Mouse (Mus musculus): Measurements from ENCODE around the gene Lrp1.
"Not testable (repeated sequence)": the region's sequence is repeated elsewhere in the genome, so short reads cannot be mapped to it uniquely, and the experiment has no call there.

Lrp1 gene

DNA sequence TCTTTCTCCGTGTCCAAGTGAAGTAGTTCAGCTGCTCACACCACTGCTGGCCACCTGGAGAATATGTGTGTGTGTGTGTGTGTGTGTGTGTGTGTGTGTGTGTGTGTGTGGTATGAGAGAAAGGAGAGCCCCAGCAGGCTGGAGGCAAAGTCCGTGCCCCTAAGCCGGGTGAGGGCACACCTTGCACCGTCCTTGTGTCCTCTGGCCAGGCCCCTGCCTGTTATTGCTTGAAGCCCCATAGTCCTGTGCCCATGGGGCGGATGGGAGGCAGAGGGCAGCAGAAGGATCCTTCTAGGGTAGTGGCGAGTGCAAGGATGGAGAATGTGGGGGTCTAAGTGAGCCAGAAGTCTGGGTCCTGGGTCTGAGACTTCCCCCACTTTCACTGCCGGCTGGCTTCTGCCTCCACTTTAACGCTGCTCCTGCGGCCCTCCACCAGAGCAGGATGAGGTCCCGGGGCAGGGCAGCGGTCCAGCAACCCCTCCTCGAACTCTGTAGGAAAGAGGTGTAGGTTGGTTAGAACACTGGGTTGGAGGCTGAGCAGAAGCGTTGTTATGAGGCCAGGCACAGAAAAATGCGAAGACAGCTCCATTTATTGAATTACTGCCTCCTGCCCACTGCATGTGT, 40.5 kb upstream of the Lrp1 start:
- no peak for DNase-seq (ENCODE audit: low read depth, low spot score)
- no peaks in the 10 kb centered on the region for H3K27me3 ChIP-seq (ENCODE audit: control insufficient read depth, insufficient read depth, low read length, poor library complexity, severe bottlenecking)
- H3K36me3 ChIP-seq (ENCODE audit: control insufficient read depth, insufficient read depth, low read length, poor library complexity, severe bottlenecking) = peaks cover 15% of the 10 kb centered on the region

DNA sequence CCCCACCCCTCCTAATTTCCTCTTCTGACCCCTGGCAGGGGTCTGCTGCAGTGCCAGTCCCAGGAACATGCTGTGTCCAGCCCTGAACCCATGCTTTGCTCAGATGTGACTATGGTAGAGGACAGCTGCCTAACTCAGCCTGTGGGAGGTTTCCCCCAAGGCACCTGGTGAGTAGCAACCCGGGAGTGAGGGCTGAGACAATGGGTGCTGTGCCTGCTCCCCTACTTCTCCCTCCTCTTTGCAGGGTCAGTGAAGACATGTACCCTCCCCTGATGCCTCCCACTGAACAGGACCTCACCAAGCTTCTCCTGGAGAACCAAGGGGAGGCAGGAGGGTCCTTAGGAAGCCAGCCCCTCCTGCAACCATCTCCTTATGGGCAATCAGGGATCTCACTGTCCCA, 38.6 kb upstream of the Lrp1 start:
- Histone ChIP-seq H3K27me3 (ENCODE audit: control insufficient read depth, insufficient read depth, low read length, poor library complexity, severe bottlenecking) (no peaks in the 10 kb centered on the region), H3K36me3 (ENCODE audit: control insufficient read depth, insufficient read depth, low read length, poor library complexity, severe bottlenecking) (peaks cover 19% of the 10 kb centered on the region)
- DNase-seq (ENCODE audit: low read depth, low spot score) = no peak

GRCm38 (mm10) chr10:127658076-127658475, 37.1 kb upstream of the Lrp1 start:
- Histone ChIP-seq H3K27me3 (ENCODE audit: control insufficient read depth, insufficient read depth, low read length, poor library complexity, severe bottlenecking) (no peaks in the 10 kb centered on the region), H3K36me3 (ENCODE audit: control insufficient read depth, insufficient read depth, low read length, poor library complexity, severe bottlenecking) (peaks cover 23% of the 10 kb centered on the region)
- no peak for DNase-seq (ENCODE audit: low read depth, low spot score)

DNA sequence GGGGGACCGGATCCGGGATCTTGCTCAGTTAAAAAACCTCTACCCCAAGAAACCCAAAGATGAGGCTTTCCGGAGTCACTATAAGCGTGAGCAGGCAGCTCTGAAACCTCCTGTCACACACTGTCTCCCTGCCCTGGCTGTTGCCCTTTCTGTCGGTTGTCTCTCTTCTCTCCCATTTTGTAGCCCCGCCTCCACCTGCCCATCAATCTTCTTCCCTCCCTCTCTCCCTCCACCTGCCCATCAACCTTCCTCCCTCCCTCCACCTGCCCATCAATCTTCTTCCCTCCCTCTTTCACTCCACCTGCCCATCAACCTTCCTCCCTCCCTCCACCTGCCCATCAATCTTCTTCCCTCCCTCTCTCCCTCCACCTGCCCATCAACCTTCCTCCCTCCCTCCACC, 36.7 kb upstream of the Lrp1 start:
- H3K27me3 ChIP-seq (ENCODE audit: control insufficient read depth, insufficient read depth, low read length, poor library complexity, severe bottlenecking); DNase-seq (ENCODE audit: low read depth, low spot score): not testable (repeated sequence)
- H3K36me3 ChIP-seq (ENCODE audit: control insufficient read depth, insufficient read depth, low read length, poor library complexity, severe bottlenecking) = peaks cover 23% of the 10 kb centered on the region

DNA sequence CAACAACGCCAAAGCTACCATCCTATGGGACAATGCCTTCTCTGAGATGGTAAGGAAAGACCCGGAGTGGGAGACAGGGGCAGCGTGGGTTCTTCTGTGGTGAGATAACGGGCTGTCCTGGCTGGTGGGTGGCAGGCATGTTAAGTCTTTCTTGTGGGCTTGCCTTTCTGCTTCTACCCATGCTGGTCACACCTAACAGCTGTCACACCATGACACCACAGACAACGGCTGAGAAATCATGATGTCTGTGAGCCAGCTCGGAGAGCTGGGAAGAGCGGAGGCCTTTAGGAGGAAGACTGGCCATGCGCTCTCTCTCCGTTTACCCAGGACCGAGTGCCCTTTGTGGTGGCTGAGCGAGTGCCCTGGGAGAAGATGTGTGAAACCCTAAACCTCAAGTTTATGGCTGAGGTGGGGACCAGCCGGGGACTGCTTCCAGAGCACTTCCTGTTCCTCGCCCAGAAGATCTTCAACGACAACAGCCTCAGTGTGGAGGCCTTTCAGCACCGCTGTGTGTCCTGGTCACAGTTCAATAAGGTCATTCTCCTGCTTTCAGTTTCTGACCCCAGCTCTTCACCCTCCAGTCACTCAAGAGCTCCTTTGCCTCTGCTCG, 34.1 kb upstream of the Lrp1 start:
- peak; percentile 50 for DNase-seq (ENCODE audit: low read depth, low spot score)

GRCm38 (mm10) chr10:127652906-127653638, 32.1 kb upstream of the Lrp1 start:
- DNase-seq (ENCODE audit: low read depth, low spot score) = no peak
- Histone ChIP-seq H3K36me3 (ENCODE audit: control insufficient read depth, insufficient read depth, low read length, poor library complexity, severe bottlenecking) (peaks cover 23% of the 10 kb centered on the region), H3K27me3 (ENCODE audit: control insufficient read depth, insufficient read depth, low read length, poor library complexity, severe bottlenecking) (no peaks in the 10 kb centered on the region)

More for the DNA sequence above, 34.1 kb upstream of the Lrp1 start:
- Histone ChIP-seq H3K27me3 (ENCODE audit: control insufficient read depth, insufficient read depth, low read length, poor library complexity, severe bottlenecking) (no peaks in the 10 kb centered on the region), H3K36me3 (ENCODE audit: control insufficient read depth, insufficient read depth, low read length, poor library complexity, severe bottlenecking) (peaks cover 28% of the 10 kb centered on the region)

DNA sequence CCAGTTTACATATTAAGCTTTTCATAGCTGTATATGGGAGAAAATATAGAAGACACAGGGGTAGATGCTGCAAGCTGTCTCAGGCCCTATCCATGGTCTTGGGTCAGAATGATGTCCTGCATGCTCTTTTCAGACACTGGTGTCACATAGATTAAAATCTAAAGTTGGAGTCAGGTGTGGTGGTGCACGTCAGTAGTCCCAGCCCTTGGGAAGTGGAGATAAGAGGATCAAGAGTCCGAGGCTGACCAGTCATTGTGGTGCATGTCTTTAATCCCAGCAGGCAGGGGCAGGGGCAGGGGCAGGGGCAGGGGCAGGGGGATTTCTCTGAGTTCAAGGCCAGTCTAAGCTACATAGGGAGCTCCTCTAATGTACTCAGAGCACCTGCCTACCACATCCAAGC, 24.8 kb upstream of the Lrp1 start:
- Histone ChIP-seq H3K36me3 (ENCODE audit: control insufficient read depth, insufficient read depth, low read length, poor library complexity, severe bottlenecking) (peaks cover 11% of the 10 kb centered on the region), H3K27me3 (ENCODE audit: control insufficient read depth, insufficient read depth, low read length, poor library complexity, severe bottlenecking) (no peaks in the 10 kb centered on the region)
- no peak for DNase-seq (ENCODE audit: low read depth, low spot score)

DNA sequence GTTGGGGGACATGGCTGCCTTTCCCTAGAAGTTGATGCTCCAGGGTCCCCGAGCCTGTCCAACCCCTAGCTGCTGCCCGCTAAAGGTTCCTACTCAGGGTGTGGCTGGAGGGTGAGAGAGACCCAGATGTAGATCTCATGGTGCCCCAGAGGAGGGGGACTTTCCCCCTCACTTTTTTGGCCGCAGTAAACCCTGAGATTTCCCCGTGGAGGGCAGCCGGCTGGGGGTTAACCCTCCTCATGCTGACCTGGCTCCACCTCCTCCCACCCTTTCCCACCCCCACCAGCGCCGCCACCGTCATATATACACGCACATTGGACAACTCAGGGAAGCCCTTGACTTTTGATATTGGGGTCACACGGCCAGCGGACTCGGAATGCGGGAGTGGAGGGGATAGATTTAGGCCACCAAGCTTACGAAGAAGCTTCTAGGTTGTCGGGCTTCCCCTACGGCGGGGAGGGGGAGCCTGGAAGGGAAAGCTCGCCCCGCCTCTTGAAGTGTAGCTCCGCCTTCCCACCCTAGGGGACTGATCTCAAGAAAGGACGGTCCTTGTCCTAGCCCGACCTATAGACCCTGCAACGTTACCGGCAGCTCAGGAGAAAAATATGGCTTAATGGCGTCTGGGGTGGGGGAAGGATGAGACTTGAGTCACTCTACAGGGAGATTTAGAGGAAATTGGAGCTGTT, 22.7 kb upstream of the Lrp1 start:
- DNase-seq (ENCODE audit: low read depth, low spot score) = peak; percentile 87
- peaks cover 6% of the 10 kb centered on the region; the same call in 1 of the 2 replicates for H3K36me3 ChIP-seq (ENCODE audit: control insufficient read depth, insufficient read depth, low read length, poor library complexity, severe bottlenecking)
- no peaks in the 10 kb centered on the region for H3K27me3 ChIP-seq (ENCODE audit: control insufficient read depth, insufficient read depth, low read length, poor library complexity, severe bottlenecking)

DNA sequence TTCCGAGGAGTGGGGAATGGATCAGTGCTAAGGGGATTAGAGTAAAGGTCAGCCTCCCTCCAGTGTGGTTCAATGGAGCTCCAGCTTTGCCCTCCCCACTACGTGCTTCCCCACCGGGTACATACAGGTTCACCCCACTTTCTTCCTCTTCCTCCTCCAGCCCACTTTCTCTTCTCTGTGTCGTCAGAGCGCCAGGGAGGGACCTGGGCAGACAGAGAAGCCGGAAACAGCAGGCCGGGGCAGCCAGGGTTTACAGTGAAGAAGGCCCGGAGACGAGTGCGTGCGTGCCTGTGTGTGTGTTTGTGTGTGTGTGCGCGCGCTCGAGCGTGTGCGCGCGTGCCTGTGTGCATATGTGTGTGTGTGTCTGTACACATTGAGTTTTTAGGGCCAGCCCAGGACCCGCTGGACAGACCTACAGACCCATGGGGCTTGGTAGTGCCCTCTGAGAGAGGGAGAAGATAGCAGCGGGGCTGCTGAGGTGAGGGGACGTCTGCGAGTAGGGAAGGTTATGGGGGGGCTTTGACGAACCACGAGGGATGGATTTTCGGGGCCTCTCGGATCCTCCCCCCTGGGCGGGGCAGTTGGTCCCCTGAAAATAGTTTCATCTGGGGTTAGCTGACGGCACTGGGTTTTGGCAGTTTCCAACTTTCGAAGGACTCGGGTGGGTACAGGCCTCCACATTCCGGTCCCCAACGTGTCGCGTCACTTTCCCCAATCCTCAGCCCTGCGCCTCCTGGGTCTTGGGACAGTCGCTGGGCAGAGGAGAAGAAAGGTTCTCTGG, 22.0 kb upstream of the Lrp1 start, which contains the start of gene Stat6:
Gene Stat6, plus strand, starts transcription at position 215 of the 781 bp plus-strand sequence.
- peak; percentile 92 for DNase-seq (ENCODE audit: low read depth, low spot score)
- Histone ChIP-seq H3K27me3 (ENCODE audit: control insufficient read depth, insufficient read depth, low read length, poor library complexity, severe bottlenecking) (no peaks in the 10 kb centered on the region), H3K36me3 (ENCODE audit: control insufficient read depth, insufficient read depth, low read length, poor library complexity, severe bottlenecking) (peaks cover 3% of the 10 kb centered on the region; the same call in 1 of the 2 replicates)

DNA sequence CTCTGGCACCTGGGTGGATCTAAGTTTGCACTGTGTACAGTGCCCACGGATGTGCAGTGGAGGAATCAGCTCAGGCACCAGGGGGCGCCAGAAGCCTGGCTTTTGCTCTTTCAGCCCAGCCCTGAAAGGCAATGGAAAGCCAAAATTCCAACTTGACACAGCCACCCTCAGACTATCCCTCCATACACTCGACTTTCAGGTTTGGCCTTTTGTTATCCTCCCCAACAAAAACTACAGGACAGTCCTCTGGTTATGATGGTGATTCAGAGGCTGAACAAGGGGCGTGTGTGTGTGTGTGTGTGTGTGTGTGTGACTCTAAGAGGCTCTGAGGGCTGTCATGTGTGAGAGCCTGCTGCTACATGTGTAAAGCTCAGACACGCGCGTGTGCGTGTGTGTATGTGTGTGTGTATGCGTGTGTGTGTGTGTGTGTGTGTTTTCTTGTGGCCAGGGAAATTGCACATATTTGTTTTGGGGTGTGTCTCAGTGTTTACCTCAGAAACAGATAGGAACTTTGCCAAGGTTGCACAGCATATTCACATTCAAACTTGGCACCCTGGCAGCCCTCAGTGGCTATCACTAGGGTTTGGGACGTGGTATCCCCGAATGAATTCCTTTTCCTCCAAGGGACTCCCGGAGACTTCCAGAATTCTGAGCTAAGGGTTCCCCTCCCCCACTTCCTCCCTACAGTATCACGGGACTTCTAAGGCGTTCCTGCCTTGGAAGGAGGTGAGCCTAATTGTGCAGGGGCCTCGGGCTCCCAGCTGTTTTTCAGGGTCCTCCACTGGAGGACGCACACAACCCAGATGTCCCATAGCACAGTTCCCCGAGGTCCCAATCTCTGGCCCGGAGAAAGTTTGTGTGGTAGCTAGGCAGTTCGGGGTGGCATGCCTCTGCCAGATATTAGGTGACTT, 21.2 kb upstream of the Lrp1 start:
- Histone ChIP-seq H3K36me3 (ENCODE audit: control insufficient read depth, insufficient read depth, low read length, poor library complexity, severe bottlenecking) (peaks cover 2% of the 10 kb centered on the region; the same call in 1 of the 2 replicates), H3K27me3 (ENCODE audit: control insufficient read depth, insufficient read depth, low read length, poor library complexity, severe bottlenecking) (no peaks in the 10 kb centered on the region)
- peak; percentile 90 for DNase-seq (ENCODE audit: low read depth, low spot score)

DNA sequence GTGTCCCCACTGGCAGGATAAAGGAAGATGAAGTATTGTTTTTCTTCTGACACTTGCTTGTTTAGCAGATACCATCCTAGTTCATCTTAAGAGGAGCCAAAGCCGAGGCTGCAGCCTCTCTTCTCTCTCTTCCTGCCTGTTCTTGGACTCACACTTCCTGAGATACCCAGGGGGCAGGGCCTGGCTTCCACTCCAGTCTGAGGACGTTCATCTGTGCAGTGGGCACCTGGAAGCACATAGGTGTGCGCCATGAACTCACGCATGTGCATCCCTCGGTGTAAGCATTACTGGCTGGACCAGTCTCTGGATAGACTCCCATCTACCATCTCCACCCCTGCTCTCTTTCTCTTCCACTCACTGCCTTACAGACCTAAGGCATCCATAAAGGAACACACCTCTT, 19.5 kb upstream of the Lrp1 start:
- DNase-seq (ENCODE audit: low read depth, low spot score) = no peak
- H3K36me3 ChIP-seq (ENCODE audit: control insufficient read depth, insufficient read depth, low read length, poor library complexity, severe bottlenecking) = no peaks in the 10 kb centered on the region
- no peaks in the 10 kb centered on the region for H3K27me3 ChIP-seq (ENCODE audit: control insufficient read depth, insufficient read depth, low read length, poor library complexity, severe bottlenecking)

- no peaks in the 10 kb centered on the region for H3K27me3 ChIP-seq (ENCODE audit: control insufficient read depth, insufficient read depth, low read length, poor library complexity, severe bottlenecking)
- no peaks in the 10 kb centered on the region for H3K36me3 ChIP-seq (ENCODE audit: control insufficient read depth, insufficient read depth, low read length, poor library complexity, severe bottlenecking)
- DNase-seq (ENCODE audit: low read depth, low spot score) = no peak
These were observed 11.8 kb upstream of the Lrp1 start for GRCm38 (mm10) chr10:127632668-127633271.

All from splenic B cell, adult 2 months (primary cell).